Mouse (Mus musculus) lung, postnatal 0 days (tissue): ENCODE measurements at regions not wholly inside any gene's neighbourhood (a gene's known extent, or its start where the extent isn't known, plus 50 kb on each side); places are given as distances from the start of the nearest gene placed in this dataset.

Source experiments
- CTCF ChIP-seq: IDR thresholded peaks from 2 replicates; pipeline ENCODE4 v1.5.1; 2016; ENCODE audit warnings: antibody characterized with exemption, mild to moderate bottlenecking
- EP300 ChIP-seq: IDR thresholded peaks from 2 replicates; pipeline ENCODE4 v1.6.1; 2016; ENCODE audit warnings: antibody characterized with exemption, mild to moderate bottlenecking, control low read depth

- no peak for TF ChIP-seq CTCF
- TF ChIP-seq EP300: no peak
Observed at GRCm38 (mm10) chr3:140619885-140620284, 592.3 kb downstream of the Pdha2 start.
